Comparison of ENCODE assay signal across 8 mouse cellular contexts in the genomic region with DNA sequence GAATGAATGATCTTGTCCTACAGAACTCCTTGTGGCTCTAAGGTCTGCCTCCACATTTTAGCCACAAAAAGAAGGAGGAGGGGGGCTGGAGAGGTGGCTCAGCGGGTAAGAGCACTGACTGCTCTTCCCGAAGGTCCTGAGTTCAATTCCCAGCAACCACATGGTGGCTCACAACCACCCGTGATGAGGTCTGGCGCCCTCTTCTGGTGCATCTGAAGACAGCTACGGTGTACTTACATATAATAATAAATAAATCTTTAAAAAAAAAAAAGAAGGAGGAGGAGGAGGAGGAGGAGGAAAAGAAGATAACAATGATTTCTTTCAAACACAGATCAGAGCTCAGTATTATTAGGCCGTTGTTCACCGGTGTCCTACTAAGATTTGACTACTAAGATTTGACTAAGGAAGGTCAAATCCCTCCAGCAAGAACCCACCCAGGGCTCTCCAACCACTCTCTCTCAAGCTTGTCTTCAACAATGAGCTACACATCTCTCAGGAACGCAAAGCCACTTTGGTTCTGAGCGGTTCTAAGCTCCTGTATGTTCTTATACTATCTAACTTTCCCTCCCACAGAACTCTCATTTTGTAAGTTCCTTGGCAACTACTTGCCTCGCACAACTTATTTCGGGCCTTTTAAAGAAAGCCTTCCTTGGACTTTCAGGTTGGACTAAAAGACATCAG. TPM values are rescaled to one million over a fixed set of nuclear protein-coding genes. Genes with fewer than 3 reads are reported as not detected.
A peak's percentile ranks its signal among the peaks of the same experiment; 100 is the strongest.
DNase-seq lines count a peak whose midpoint lies in the region; ATAC-seq and TF ChIP-seq lines count a peak whose summit lies in the region.

Gene Cpsf3 (plus strand): TSS at position 631 of the 681 bp plus-strand sequence.

- H3K9ac ChIP-seq in kidney, embryonic 14.5 days (ENCODE audit: low read depth, low read length) = peak within 1 kb of the TSS; percentile 87
- H3K9ac ChIP-seq in ES-Bruce4 (ENCODE audit: low read depth, poor library complexity, severe bottlenecking) = peak within 1 kb of the TSS; percentile 65
- peak within 1 kb of the TSS; percentile 85 for H3K9ac ChIP-seq in forebrain, embryonic 11.5 days (ENCODE audit: low read length)
- peak within 1 kb of the TSS; percentile 92 for H3K9ac ChIP-seq in limb, embryonic 15.5 days

- peak; percentile 16 for TF ChIP-seq CTCF in ES-Bruce4 (IDR thresholded peaks at IDR 0.05; ENCODE audit: low read depth, low read length)

- no peak for TF ChIP-seq POLR2A in ES-Bruce4 (IDR thresholded peaks at IDR 0.05; ENCODE audit: insufficient read depth, low read length)

- H3K27me3 ChIP-seq in kidney, embryonic 14.5 days (ENCODE audit: control insufficient read depth, insufficient read depth, low read length) = no peaks in the 10 kb centered on the region
- no peaks in the 10 kb centered on the region for H3K27me3 ChIP-seq in ES-Bruce4 (ENCODE audit: control insufficient read depth, insufficient read depth, low read length, poor library complexity, severe bottlenecking)
- no peaks in the 10 kb centered on the region for H3K27me3 ChIP-seq in forebrain, embryonic 11.5 days (ENCODE audit: control insufficient read depth, insufficient read depth, low read length)
- no peaks in the 10 kb centered on the region for H3K27me3 ChIP-seq in limb, embryonic 15.5 days
- no peaks in the 10 kb centered on the region for H3K27me3 ChIP-seq in splenic B cell, adult 2 months (ENCODE audit: control insufficient read depth, insufficient read depth, low read length, poor library complexity, severe bottlenecking)

- H3K4me1 ChIP-seq in kidney, embryonic 14.5 days (ENCODE audit: control insufficient read depth, insufficient read depth, low read length) = peaks cover 14% of the 10 kb centered on the region
- no peaks in the 10 kb centered on the region for H3K4me1 ChIP-seq in ES-Bruce4 (ENCODE audit: control insufficient read depth, insufficient read depth, low read length)
- peaks cover 6% of the 10 kb centered on the region for H3K4me1 ChIP-seq in forebrain, embryonic 11.5 days (replicated peaks; ENCODE audit: control insufficient read depth, insufficient read depth, low read length)
- H3K4me1 ChIP-seq in limb, embryonic 15.5 days = peaks cover 20% of the 10 kb centered on the region

- DNase-seq in kidney, postnatal 10 days = no peak
- DNase-seq in forebrain, embryonic 11.5 days (ENCODE audit: low spot score) = no peak
- peak; percentile 60 for DNase-seq in splenic B cell, adult 2 months (ENCODE audit: low read depth, low spot score)
- DNase-seq in right cerebral cortex, postnatal 10 days (ENCODE audit: low spot score in 2 of 2) = no peak

- H3K36me3 ChIP-seq in kidney, embryonic 14.5 days (ENCODE audit: control insufficient read depth, insufficient read depth, low read length) = no peaks in the 10 kb centered on the region
- no peaks in the 10 kb centered on the region; the same call in 1 of the 2 replicates for H3K36me3 ChIP-seq in ES-Bruce4 (ENCODE audit: control insufficient read depth, insufficient read depth, low read length, poor library complexity, severe bottlenecking)
- no peaks in the 10 kb centered on the region for H3K36me3 ChIP-seq in forebrain, embryonic 11.5 days (ENCODE audit: control insufficient read depth, insufficient read depth, low read length)
- peaks cover 4% of the 10 kb centered on the region; the same call in 1 of the 2 replicates for H3K36me3 ChIP-seq in limb, embryonic 15.5 days
- H3K36me3 ChIP-seq in splenic B cell, adult 2 months (ENCODE audit: control insufficient read depth, insufficient read depth, low read length, poor library complexity, severe bottlenecking) = no peaks in the 10 kb centered on the region

- H3K4me3 ChIP-seq in kidney, embryonic 14.5 days (ENCODE audit: low read length) = peak within 1 kb of the TSS; percentile 86
- peak within 1 kb of the TSS; percentile 94 for H3K4me3 ChIP-seq in ES-Bruce4 (ENCODE audit: low read depth, low read length)
- peak within 1 kb of the TSS; percentile 56 for H3K4me3 ChIP-seq in forebrain, embryonic 11.5 days (ENCODE audit: low read depth, low read length)
- H3K4me3 ChIP-seq in limb, embryonic 15.5 days = peak within 1 kb of the TSS; percentile 79

- WGBS in kidney, embryonic 14.5 days = 54% methylated on average over 11 of the region's 11 CpGs
- WGBS in forebrain, embryonic 11.5 days = 55% methylated on average over 11 of the region's 11 CpGs
- WGBS in limb, embryonic 15.5 days = 48% methylated on average over 11 of the region's 11 CpGs

- ATAC-seq in kidney, embryonic 14.5 days (ENCODE audit: low FRiP score, low TSS enrichment) = no peak
- ATAC-seq in forebrain, embryonic 11.5 days (replicated peaks; ENCODE audit: low FRiP score) = no peak
- ATAC-seq in hematopoietic stem cell, adult 5-6 weeks (replicated peaks in 1 of 2; ENCODE audit: insufficient read depth in 1 of 2, low FRiP score in 2 of 2, low TSS enrichment in 1 of 2, low read depth in 1 of 2, poor library complexity in 2 of 2, severe bottlenecking in 2 of 2) = no peak
- no peak for ATAC-seq in limb, embryonic 15.5 days (ENCODE audit: insufficient number of reproducible peaks, low FRiP score, low TSS enrichment, low read depth)

- TF ChIP-seq EP300 in ES-Bruce4 (IDR thresholded peaks at IDR 0.05; ENCODE audit: insufficient read depth, low read depth, low read length) = no peak

- H3K27ac ChIP-seq in kidney, embryonic 14.5 days (ENCODE audit: low read depth, low read length) = peak within 1 kb of the TSS; percentile 89
- H3K27ac ChIP-seq in ES-Bruce4 (ENCODE audit: insufficient read depth, low read length) = no peak within 1 kb of the TSS
- H3K27ac ChIP-seq in forebrain, embryonic 11.5 days (ENCODE audit: low read depth, low read length) = peak within 1 kb of the TSS; percentile 75
- H3K27ac ChIP-seq in limb, embryonic 15.5 days = peak within 1 kb of the TSS; percentile 97

- no peaks in the 10 kb centered on the region for H3K9me3 ChIP-seq in kidney, embryonic 14.5 days (ENCODE audit: control insufficient read depth, low read length)
- no peaks in the 10 kb centered on the region for H3K9me3 ChIP-seq in ES-Bruce4 (replicated peaks; ENCODE audit: control insufficient read depth, insufficient read depth, low read length, poor library complexity, severe bottlenecking)
- no peaks in the 10 kb centered on the region for H3K9me3 ChIP-seq in forebrain, embryonic 11.5 days (ENCODE audit: control insufficient read depth, low read length)
- H3K9me3 ChIP-seq in limb, embryonic 15.5 days = no peaks in the 10 kb centered on the region

- H3K4me2 ChIP-seq in kidney, embryonic 14.5 days (replicated peaks; ENCODE audit: low read depth, low read length) = peak within 1 kb of the TSS; percentile 82
- H3K4me2 ChIP-seq in forebrain, embryonic 11.5 days (ENCODE audit: low read depth, low read length, severe bottlenecking) = peak within 1 kb of the TSS; percentile 67
- peak within 1 kb of the TSS; percentile 84 for H3K4me2 ChIP-seq in limb, embryonic 15.5 days

RNA-seq across cellular contexts. Expression of gene Cpsf3, which starts in this region (rescaled TPM):
- polyA plus RNA-seq in kidney, embryonic 14.5 days (2014; fragmentation: Nextera tagmentation; extraction: Ambion mirVana) = 87.6 and 120 TPM in 2 replicates
- polyA plus RNA-seq in ES-Bruce4 (2011; ENCODE audit: insufficient read depth, insufficient read length, low read depth, missing spikeins) = 116 and 123 TPM in 2 replicates
- polyA plus RNA-seq in forebrain, embryonic 11.5 days (2014; fragmentation: Nextera tagmentation; extraction: Ambion mirVana) = 130 and 142 TPM in 2 replicates
- 86.1 and 117 TPM in 2 replicates for total RNA-seq in hematopoietic stem cell, adult 5-6 weeks (2017)
- polyA plus RNA-seq in limb, embryonic 15.5 days (2015; fragmentation: Nextera tagmentation; extraction: Ambion mirVana) = 91.0 and 96.0 TPM in 2 replicates
